Mouse (Mus musculus) heart, postnatal 36 days (tissue): ENCODE data around the gene Zbtb49. TPM values are rescaled to one million over a fixed set of nuclear protein-coding genes. Genes with fewer than 3 reads are reported as not detected.

Experiments
- DNase-seq, 2 experiments: peaks; one replicate each; pipeline ENCODE4 v3.0.0; 2021 to 2022
- intact Hi-C: fragments of 180-260 bp; cut with DNase I; formaldehyde crosslinking; loops from one replicate; pipeline ENCODE4 v1.15.1; 2025
- total RNA-seq, 2 experiments: library from RNA; stranded (reverse); gene quantifications; 2 replicates each; pipeline ENCODE4 v1.2.3; 2021

The Zbtb49 gene
- total RNA-seq, result 1 to 10 TPM; 3.9 to 4.4 TPM

- intact Hi-C loops, result loop anchor here (5.0 kb wide), 1 partner anchor 37 kb away; no protein-coding TSS in a partner anchor
- peak; percentile 97 to 99 for DNase-seq
These were observed at the start of gene Zbtb49, which contains the start of gene Lyar for GRCm38 (mm10) chr5:38220328-38220912. Gene Zbtb49, minus strand, starts transcription at chr5:38220457. Gene Lyar, plus strand, starts transcription at chr5:38220470.

- intact Hi-C loops, result no loop called here
- peak; percentile 71 to 84 for DNase-seq
These were observed 39.9 kb upstream of the Zbtb49 start, which contains the start of gene Tmem128 for GRCm38 (mm10) chr5:38260107-38260682. Gene Tmem128, plus strand, starts transcription at chr5:38260185.

GRCm38 (mm10) chr5:38259455-38260106, 39.3 kb upstream of the Zbtb49 start:
- DNase-seq, result no peak
- intact Hi-C loops, result loop anchor here (5.0 kb wide), 1 partner anchor 37 kb away; the partner anchor contains the start of genes Lyar and Zbtb49

- DNase-seq, result no peak
- intact Hi-C loops, result loop anchor here (5.0 kb wide), 1 partner anchor 36 kb away; the partner anchor contains the start of genes Lyar and Zbtb49
These were observed 38.5 kb upstream of the Zbtb49 start for GRCm38 (mm10) chr5:38258773-38259146.

GRCm38 (mm10) chr5:38258034-38258772, 37.9 kb upstream of the Zbtb49 start:
- DNase-seq, result no peak
- intact Hi-C loops, result loop anchor here (5.0 kb wide), 1 partner anchor 36 kb away; the partner anchor contains the start of genes Lyar and Zbtb49

DNA sequence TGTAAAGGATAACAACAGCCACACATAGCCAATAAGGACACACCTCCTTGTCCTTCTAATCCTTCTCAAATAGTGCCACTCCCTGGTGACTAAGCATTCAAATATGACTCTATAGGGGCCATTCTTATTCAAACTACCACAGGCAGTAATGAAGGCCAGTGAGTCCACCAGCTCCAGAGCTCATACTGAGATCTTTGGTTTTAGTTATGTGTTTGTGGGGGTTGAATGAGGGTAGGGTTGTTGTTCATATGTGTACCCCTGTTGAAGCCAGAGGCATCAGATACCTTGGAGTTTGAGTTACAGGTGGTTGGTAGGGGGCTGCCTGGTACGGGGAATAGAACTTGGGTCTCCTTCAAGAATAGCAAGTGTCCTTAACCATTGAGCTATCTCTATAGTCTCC, 36.3 kb upstream of the Zbtb49 start:
- intact Hi-C loops, result loop anchor here (5.0 kb wide), 1 partner anchor 34 kb away; the partner anchor contains the start of genes Lyar and Zbtb49
- no peak for DNase-seq

DNA sequence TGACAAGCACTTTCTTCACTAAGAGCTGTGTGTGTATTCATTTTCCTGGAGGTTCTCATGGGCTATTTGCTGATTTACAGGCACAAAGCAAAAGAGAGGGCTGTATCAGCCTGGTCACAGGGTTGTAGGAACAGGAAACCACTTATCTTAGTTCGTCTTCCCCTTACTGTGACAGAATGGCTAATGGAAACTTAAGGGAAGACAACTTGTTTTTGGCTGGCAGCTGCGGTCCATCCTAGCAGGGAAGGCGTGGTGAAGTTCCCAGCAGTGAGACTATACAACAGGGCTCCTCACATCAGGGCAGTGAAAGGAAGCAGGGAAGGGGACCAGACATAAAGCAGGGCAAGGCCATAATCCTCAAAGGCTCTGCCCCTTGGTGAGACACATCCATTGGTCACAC, 35.4 kb upstream of the Zbtb49 start:
- DNase-seq, result no peak
- intact Hi-C loops, result loop anchor here (5.0 kb wide), 1 partner anchor 33 kb away; the partner anchor contains the start of genes Lyar and Zbtb49

DNA sequence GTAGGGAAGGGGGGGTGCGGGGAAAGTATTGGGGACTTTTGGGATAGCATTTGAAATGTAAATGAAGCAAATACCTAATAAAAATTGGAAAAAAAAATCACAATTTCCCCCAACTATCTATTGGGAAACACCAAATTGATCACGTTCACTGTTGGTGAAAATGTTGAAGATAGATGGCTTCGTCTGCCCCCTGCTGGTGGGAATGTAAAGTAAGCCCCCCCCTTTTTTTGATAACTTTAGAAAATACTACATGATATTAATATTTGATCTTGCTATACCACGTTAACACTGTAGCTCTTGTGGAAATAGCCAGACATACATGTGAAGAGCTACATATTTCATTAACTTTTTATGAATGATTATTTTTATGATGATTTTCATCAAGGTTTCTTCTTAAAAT, 34.9 kb upstream of the Zbtb49 start:
- intact Hi-C loops, result loop anchor here (5.0 kb wide), 1 partner anchor 33 kb away; the partner anchor contains the start of genes Lyar and Zbtb49
- no peak for DNase-seq

DNA sequence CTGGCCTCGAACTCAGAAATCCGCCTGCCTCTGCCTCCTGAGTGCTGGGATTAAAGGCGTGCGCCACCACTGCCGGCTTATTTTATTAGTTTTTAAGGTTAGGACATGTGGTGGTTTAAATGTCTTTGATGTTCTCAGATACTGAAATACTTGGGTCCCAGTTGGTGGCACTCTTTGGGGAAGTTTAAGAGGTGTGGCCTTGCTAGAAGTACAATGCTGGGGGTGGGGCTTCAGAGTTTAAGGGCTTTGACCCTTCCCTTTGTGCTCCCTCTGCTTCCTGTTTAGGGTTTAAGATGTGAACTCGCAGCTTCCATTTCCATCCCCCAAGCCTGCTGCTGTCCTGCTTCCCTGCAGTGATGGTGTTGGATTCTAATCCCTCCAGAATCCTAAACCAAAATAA, 21.7 kb upstream of the Zbtb49 start:
- intact Hi-C loops, result no loop called here
- DNase-seq, result no peak

DNA sequence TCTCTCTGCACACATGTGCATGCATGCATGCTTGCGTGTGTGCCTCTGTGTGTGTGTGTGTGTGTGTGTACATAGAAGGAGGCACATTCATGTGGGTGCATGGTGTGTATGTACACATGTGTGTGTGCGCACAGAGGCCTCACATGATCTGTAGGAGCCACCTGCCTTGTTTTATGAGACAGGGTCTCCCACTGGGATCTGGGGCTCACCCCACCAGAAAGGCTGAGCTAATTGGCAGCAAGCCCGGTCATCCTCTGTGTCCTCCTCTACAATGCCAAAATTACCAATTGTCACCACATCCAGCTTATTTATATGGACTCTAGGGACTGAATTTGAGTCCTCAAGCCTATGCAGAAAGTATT, 21.2 kb upstream of the Zbtb49 start:
- no peak for DNase-seq
- intact Hi-C loops, result no loop called here

DNA sequence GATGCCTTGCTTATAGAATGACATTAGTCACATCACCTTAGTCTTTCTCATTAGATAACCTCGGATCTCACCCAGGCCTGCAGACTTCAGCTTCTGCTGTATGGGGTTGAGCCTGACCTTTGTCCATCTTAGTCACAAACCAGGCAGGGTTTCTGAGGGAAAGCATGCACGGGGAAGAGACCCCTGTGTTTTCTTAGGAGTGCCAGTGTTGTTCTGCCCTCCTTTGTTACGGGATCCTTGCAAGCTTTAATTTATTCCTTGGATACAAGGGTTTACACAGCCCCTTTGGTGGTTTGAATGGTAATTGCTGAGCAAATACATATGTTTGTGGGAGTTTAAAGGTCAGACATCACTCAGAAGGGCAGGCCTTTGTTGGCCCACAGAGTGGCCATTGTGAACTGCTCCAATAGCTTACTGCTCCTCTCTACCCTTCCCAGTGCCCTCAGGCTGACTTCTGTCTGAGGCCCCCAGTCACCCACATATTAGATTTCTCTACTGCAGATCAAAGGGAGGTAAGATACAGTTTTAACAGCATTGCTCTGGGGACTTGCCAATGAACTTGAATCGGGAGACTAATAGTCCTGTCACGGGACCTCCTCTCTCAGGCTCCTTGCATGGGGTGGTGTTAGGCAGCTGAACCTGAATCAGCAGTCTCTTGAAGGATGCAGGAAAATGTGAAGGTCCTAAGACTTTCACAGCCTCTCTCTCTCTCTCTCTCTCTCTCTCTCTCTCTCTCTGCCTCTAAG, 20.6 kb upstream of the Zbtb49 start:
- DNase-seq, result no peak
- intact Hi-C loops, result no loop called here

DNA sequence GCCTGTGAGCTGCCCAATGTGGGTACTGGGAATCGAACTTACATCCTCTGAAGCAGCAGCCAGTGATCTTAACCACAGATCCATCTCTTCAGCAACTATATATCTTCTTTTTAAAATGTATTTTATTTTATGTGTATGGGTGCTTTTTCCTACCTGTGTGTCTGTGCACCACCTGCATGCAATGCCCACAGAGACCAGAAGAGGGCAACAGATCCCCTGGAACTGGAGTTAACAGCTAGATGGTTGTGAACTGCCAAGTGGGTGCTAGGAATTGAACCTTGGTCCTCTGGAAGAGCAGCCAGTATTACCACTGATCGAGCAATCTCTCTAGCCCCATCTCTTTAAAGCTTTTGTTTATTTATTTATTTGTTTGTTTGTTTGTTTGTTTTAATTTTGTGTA, 16.4 kb upstream of the Zbtb49 start:
- DNase-seq, result no peak
- intact Hi-C loops, result no loop called here

GRCm38 (mm10) chr5:38235422-38235821, 15.2 kb upstream of the Zbtb49 start:
- intact Hi-C loops, result no loop called here
- DNase-seq, result peak; percentile 33 to 52

DNA sequence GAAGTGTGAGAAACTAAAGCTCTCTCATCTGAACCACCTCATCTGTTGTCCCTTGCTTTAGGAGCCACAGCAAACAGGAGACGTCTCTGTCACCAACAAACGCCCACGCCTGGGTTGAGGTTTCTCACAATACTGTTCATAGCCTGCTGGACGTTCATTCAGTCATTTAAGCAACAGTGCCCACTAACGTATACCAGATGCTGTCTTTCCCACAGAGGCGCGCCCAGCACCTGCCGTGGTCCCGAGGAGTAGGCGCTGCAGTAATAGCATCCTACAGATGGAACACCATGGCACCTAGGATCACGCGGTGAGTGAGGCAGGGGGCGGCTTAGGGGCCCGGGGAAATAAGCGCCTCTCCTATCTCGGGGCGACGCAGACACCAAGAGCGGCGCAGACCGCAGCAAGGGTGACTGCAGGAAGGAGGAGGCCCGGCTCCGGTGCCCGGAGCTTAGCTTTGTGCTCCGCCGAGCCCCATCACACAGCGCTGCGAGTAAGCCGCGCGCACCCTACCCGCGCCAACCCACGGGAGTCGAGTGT, 418 bp downstream of the Zbtb49 start:
- no peak for DNase-seq
- intact Hi-C loops, result loop anchor here (5.0 kb wide), 1 partner anchor 37 kb away; no protein-coding TSS in a partner anchor

DNA sequence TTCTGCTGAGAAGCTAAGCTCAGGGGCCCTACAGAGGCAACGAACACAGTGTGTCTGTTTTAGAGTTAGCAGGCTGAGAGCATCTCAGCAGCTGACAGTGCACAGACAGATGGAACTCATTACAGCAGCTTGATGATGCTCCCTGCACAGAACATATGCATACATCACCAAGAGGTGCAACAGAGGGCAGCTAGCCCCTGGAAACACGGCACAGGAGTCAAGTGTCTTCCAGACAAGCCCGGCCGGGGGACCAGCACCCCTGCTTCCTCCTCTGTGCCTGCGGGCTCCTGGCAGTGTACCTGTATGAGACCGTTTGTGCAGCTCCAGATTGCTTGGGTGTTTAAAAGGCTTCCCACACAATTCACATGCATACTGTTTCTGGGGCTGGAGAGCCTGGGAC, 7.2 kb downstream of the Zbtb49 start:
- DNase-seq, result no peak
- intact Hi-C loops, result no loop called here

- DNase-seq, result no peak
- intact Hi-C loops, result no loop called here
These were observed 8.6 kb downstream of the Zbtb49 start for GRCm38 (mm10) chr5:38211691-38212090.

- intact Hi-C loops, result no loop called here
- no peak for DNase-seq
These were observed 11.3 kb downstream of the Zbtb49 start for GRCm38 (mm10) chr5:38208985-38209384.

DNA sequence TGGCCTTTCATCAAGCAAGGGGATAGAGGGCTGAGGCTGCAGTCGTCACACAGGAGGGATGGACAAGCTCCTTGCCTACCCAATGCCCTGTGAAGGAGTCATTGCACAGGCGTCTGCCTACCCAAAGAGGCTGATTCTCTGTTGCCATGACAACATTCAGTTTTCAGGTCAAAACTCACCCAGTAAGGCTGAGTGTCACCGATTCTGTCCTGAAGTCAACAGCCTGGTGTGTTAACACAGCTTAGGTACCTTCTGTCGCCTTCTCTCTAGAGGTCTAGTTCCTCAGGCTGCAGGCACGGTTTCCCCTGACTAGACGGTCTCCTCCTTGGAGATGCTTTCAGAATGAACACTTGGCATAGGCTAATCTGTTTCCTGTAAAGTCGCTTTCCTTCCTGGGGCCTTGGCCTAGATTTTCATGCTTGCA, 14.9 kb downstream of the Zbtb49 start:
- intact Hi-C loops, result no loop called here
- no peak for DNase-seq

GRCm38 (mm10) chr5:38199686-38200085, 20.6 kb downstream of the Zbtb49 start:
- intact Hi-C loops, result loop anchor here (5.0 to 10.0 kb wide), 2 partner anchors 385 to 912 kb away; no protein-coding TSS in a partner anchor
- DNase-seq, result no peak

GRCm38 (mm10) chr5:38197482-38197823, 22.8 kb downstream of the Zbtb49 start:
- intact Hi-C loops, result loop anchor here (2.0 to 10.0 kb wide), 3 partner anchors 101 to 910 kb away; no protein-coding TSS in a partner anchor
- DNase-seq, result peak; percentile 84 to 88
